Mouse (Mus musculus): ENCODE data around the gene Gm20388.

DNA sequence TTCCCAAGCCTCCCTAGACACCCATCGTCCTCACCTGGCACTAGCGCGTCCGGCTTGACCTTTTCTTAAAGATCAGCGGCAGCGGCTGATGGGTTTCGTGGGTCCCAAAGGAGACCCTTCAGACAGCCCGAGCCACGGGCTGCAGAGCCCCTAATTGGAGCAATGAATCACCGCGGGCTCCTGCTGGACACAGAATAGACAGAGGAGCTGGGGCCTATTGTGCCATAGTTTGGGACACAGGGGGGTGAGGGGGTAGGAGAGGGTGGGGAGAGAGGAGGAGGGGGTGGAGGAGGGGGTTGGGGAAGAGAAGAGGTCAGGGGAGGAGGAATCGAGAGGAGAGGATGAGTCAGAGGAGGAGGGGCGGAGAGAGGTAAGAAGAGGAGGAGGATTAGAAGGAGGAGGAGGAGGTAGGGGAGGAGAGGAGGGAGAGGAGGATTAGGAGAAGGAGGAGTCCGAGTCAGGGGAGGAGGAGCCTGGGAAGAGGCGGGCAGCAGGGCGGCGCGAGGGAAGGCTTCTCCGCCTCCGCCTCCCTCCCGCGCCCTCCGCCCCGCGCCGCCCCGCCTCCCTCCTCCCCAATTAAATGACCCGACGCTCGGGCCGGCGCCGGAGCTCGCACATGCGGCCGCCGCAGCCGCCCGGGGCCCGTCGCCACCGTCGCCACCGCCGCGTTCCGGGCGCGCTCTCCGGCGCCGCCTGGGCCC is 317.4 kb downstream of the Gm20388 start, which contains the start of gene Gse1:
- TF ChIP-seq POLR2A (IDR thresholded peaks at IDR 0.05; ENCODE audit: borderline replicate concordance, control insufficient read depth, low read depth, low read length), result no peak
- TF ChIP-seq CTCF (IDR thresholded peaks at IDR 0.05; ENCODE audit: control insufficient read depth, insufficient read depth, low read length), result no peak

All from bone marrow, adult 2 months (tissue).